Mouse (Mus musculus) neural tube, embryonic 14.5 days (tissue): Measurements from ENCODE around the gene Fam117a. TPM values are rescaled to one million over a fixed set of nuclear protein-coding genes. Genes with fewer than 3 reads are reported as not detected.

ENCODE experiments used
- ATAC-seq: fragments of 200-750 bp; cut with Nextera tagmentation; 2 replicates; pipeline ENCODE4 v1.8.0; 2017; ENCODE audit warnings: low read depth, mild to moderate bottlenecking, moderate TSS enrichment, moderate library complexity
- H3K27ac ChIP-seq: fragments of 300-500 bp; sonication (generic); 2 replicates; pipeline ENCODE4 v1.5.1; 2014; ENCODE audit warnings: low read depth, mild to moderate bottlenecking, control low read depth, low read length, moderate library complexity, mixed read lengths
- H3K27me3 ChIP-seq: fragments of 300-500 bp; sonication (generic); 2 replicates; pipeline ENCODE4 v1.6.1; 2014; ENCODE audit warnings: low read length; ENCODE audit not compliant: control insufficient read depth, insufficient read depth
- H3K36me3 ChIP-seq: fragments of 300-500 bp; sonication (generic); 2 replicates; pipeline ENCODE4 v1.6.1; 2014; ENCODE audit warnings: low read length, mixed read lengths; ENCODE audit not compliant: control insufficient read depth, insufficient read depth
- H3K4me1 ChIP-seq: fragments of 300-500 bp; sonication (generic); 2 replicates; pipeline ENCODE4 v1.6.1; 2014; ENCODE audit warnings: low read length; ENCODE audit not compliant: control insufficient read depth, insufficient read depth
- H3K4me2 ChIP-seq: fragments of 300-500 bp; sonication (generic); 2 replicates; pipeline ENCODE4 v1.6.1; 2014; ENCODE audit warnings: mild to moderate bottlenecking, low read depth, low read length, control low read depth
- H3K4me3 ChIP-seq: fragments of 300-500 bp; sonication (generic); 2 replicates; pipeline ENCODE4 v1.5.1; 2014; ENCODE audit warnings: low read depth, low read length, control low read depth, mixed read lengths
- H3K9ac ChIP-seq: fragments of 300-500 bp; sonication (generic); replicated peaks from 2 replicates; pipeline ENCODE4 v1.6.1; 2014; ENCODE audit warnings: low read depth, mild to moderate bottlenecking, control low read depth, low read length, mixed read lengths
- H3K9me3 ChIP-seq: fragments of 300-500 bp; sonication (generic); 2 replicates; pipeline ENCODE4 v1.6.1; 2016; ENCODE audit warnings: low read length; ENCODE audit not compliant: control insufficient read depth
- WGBS: fragments of 180-500 bp; shearing (Covaris S2); extraction: QIAGEN DNeasy Blood & Tissue Kit; methylation state at CpG from one replicate; pipeline ENCODE4 v1.1.7; 2014; 5-methylcytosine and 5-hydroxymethylcytosine counted together
- polyA plus RNA-seq: library from polyadenylated mRNA; unstranded; fragments of >200 nt; fragmentation: Nextera tagmentation; extraction: Ambion mirVana; gene quantifications from 2 replicates; pipeline ENCODE4 v1.2.1, GENCODE M21; 2014

Gene Fam117a
- polyA plus RNA-seq, 1 experiment from 2014 or later: 1.7 TPM

GRCm38 (mm10) chr11:95379552-95379951 is 42.7 kb downstream of the Fam117a start:
- WGBS: 79% methylated on average over 5 of the region's 5 CpGs

GRCm38 (mm10) chr11:95380711-95381110 is 43.9 kb downstream of the Fam117a start:
- Histone ChIP-seq H3K4me2 (no peak overlapping the region), H3K9ac (no peak overlapping the region), H3K4me1 (peaks cover 4% of the 10 kb centered on the region; the same call in 1 of the 2 replicates), H3K36me3 (peaks cover 3% of the 10 kb centered on the region; the same call in 1 of the 2 replicates), H3K4me3 (no peak overlapping the region), H3K9me3 (no peaks in the 10 kb centered on the region), H3K27me3 (no peaks in the 10 kb centered on the region), H3K27ac (no peak overlapping the region)
- WGBS: 94% methylated on average over 7 of the region's 7 CpGs
- no peak for ATAC-seq

More at GRCm38 (mm10) chr11:95379552-95379951, 42.7 kb downstream of the Fam117a start:
- ATAC-seq: no peak
- Histone ChIP-seq H3K9me3 (no peaks in the 10 kb centered on the region), H3K36me3 (peaks cover 3% of the 10 kb centered on the region; the same call in 1 of the 2 replicates), H3K27ac (no peak overlapping the region), H3K4me3 (no peak overlapping the region), H3K4me1 (no peaks in the 10 kb centered on the region), H3K9ac (no peak overlapping the region), H3K4me2 (no peak overlapping the region), H3K27me3 (no peaks in the 10 kb centered on the region)

- Histone ChIP-seq H3K9ac (no peak overlapping the region), H3K36me3 (peaks cover 3% of the 10 kb centered on the region; the same call in 1 of the 2 replicates), H3K27ac (no peak overlapping the region), H3K4me3 (no peak overlapping the region), H3K4me2 (no peak overlapping the region), H3K27me3 (no peaks in the 10 kb centered on the region), H3K9me3 (no peaks in the 10 kb centered on the region), H3K4me1 (peaks cover 7% of the 10 kb centered on the region; the same call in 1 of the 2 replicates)
- WGBS: 77% methylated on average over 1 of the region's 1 CpGs
- no peak for ATAC-seq
These were observed 44.3 kb downstream of the Fam117a start for GRCm38 (mm10) chr11:95381146-95381545.

- no peaks in the 10 kb centered on the region for H3K27me3 ChIP-seq
- 80% methylated on average over 5 of the region's 5 CpGs for WGBS
- H3K9ac ChIP-seq: no peak overlapping the region
These were observed 46.6 kb downstream of the Fam117a start for GRCm38 (mm10) chr11:95383331-95383986.

GRCm38 (mm10) chr11:95384004-95384318 is 47.1 kb downstream of the Fam117a start:
- WGBS: 44% methylated on average over 9 of the region's 9 CpGs
- peak overlapping the region; percentile 9; the same call in 1 of the 2 replicates for H3K4me3 ChIP-seq
- H3K4me1 ChIP-seq: peaks cover 7% of the 10 kb centered on the region; the same call in 1 of the 2 replicates
- H3K9me3 ChIP-seq: no peaks in the 10 kb centered on the region
- H3K27me3 ChIP-seq: no peaks in the 10 kb centered on the region
- no peak overlapping the region for H3K9ac ChIP-seq
- peak overlapping the region; percentile 23; the same call in 1 of the 2 replicates for H3K4me2 ChIP-seq
- ATAC-seq: no peak
- H3K27ac ChIP-seq: 0 out of 2 replicates have a peak overlapping the region, but pooled peaks have one; percentile 11
- peaks cover 23% of the 10 kb centered on the region for H3K36me3 ChIP-seq

More at GRCm38 (mm10) chr11:95383331-95383986, 46.6 kb downstream of the Fam117a start:
- no peak overlapping the region for H3K4me2 ChIP-seq
- no peak for ATAC-seq
- H3K36me3 ChIP-seq: peaks cover 18% of the 10 kb centered on the region
- peaks cover 7% of the 10 kb centered on the region; the same call in 1 of the 2 replicates for H3K4me1 ChIP-seq
- H3K4me3 ChIP-seq: no peak overlapping the region
- no peaks in the 10 kb centered on the region for H3K9me3 ChIP-seq
- H3K27ac ChIP-seq: no peak overlapping the region

- H3K27me3 ChIP-seq: no peaks in the 10 kb centered on the region
- H3K4me3 ChIP-seq: peak within 1 kb of the TSS; percentile 75
- H3K9me3 ChIP-seq: no peaks in the 10 kb centered on the region
- H3K4me2 ChIP-seq: peak within 1 kb of the TSS; percentile 55
- peak within 1 kb of the TSS; percentile 83 for H3K9ac ChIP-seq
- peaks cover 27% of the 10 kb centered on the region for H3K36me3 ChIP-seq
- peak; percentile 97 for ATAC-seq
- peak within 1 kb of the TSS; percentile 87 for H3K27ac ChIP-seq
- under 1% methylated on average over 42 of the region's 42 CpGs for WGBS
- H3K4me1 ChIP-seq: peaks cover 7% of the 10 kb centered on the region; the same call in 1 of the 2 replicates
These were observed 47.6 kb downstream of the Fam117a start, which contains the start of gene Slc35b1 for GRCm38 (mm10) chr11:95384319-95384972. Slc35b1 (plus strand) TSS chr11:95384692.

GRCm38 (mm10) chr11:95384973-95385320 is 48.1 kb downstream of the Fam117a start:
- peaks cover 32% of the 10 kb centered on the region for H3K36me3 ChIP-seq
- peak overlapping the region; percentile 75 for H3K4me3 ChIP-seq
- H3K27me3 ChIP-seq: no peaks in the 10 kb centered on the region
- peak overlapping the region; percentile 83 for H3K9ac ChIP-seq
- 0% methylated on average over 14 of the region's 14 CpGs for WGBS
- H3K27ac ChIP-seq: peak overlapping the region; percentile 87
- peak overlapping the region; percentile 55 for H3K4me2 ChIP-seq
- H3K9me3 ChIP-seq: no peaks in the 10 kb centered on the region
- ATAC-seq: 0 out of 2 replicates have a peak, but pooled peaks have one; percentile 18
- peaks cover 7% of the 10 kb centered on the region; the same call in 1 of the 2 replicates for H3K4me1 ChIP-seq

- no peak for ATAC-seq
- Histone ChIP-seq H3K4me1 (peaks cover 7% of the 10 kb centered on the region; the same call in 1 of the 2 replicates), H3K4me3 (no peak overlapping the region), H3K9ac (no peak overlapping the region), H3K36me3 (peaks cover 48% of the 10 kb centered on the region), H3K27ac (no peak overlapping the region), H3K9me3 (no peaks in the 10 kb centered on the region), H3K4me2 (no peak overlapping the region), H3K27me3 (no peaks in the 10 kb centered on the region)
- 90% methylated on average over 7 of the region's 7 CpGs for WGBS
These were observed 50.5 kb downstream of the Fam117a start for GRCm38 (mm10) chr11:95387354-95387753.

- H3K27ac ChIP-seq: no peak overlapping the region
- 83% methylated on average over 3 of the region's 3 CpGs for WGBS
- H3K27me3 ChIP-seq: no peaks in the 10 kb centered on the region
- H3K4me1 ChIP-seq: peaks cover 7% of the 10 kb centered on the region; the same call in 1 of the 2 replicates
- no peak for ATAC-seq
- peaks cover 48% of the 10 kb centered on the region for H3K36me3 ChIP-seq
- H3K4me2 ChIP-seq: no peak overlapping the region
- no peaks in the 10 kb centered on the region for H3K9me3 ChIP-seq
- H3K4me3 ChIP-seq: no peak overlapping the region
- no peak overlapping the region for H3K9ac ChIP-seq
These were observed 52.2 kb downstream of the Fam117a start for GRCm38 (mm10) chr11:95389006-95389405.
